Mouse (Mus musculus) macrophage (primary cell): ENCODE measurements around the gene Ercc8. TPM values are rescaled to one million over a fixed set of nuclear protein-coding genes. Genes with fewer than 3 reads are reported as not detected.

Experiments
- H3K27ac ChIP-seq: fragments of 350-480 bp; formaldehyde crosslinking; 2 replicates; pipeline ENCODE4 v1.9.0; 2021
- H3K36me3 ChIP-seq: fragments of 350-480 bp; formaldehyde crosslinking; 2 replicates; pipeline ENCODE4 v1.9.0; 2021; ENCODE audit errors: inconsistent target
- H3K4me3 ChIP-seq: fragments of 350-480 bp; formaldehyde crosslinking; 2 replicates; pipeline ENCODE4 v1.9.0; 2021; ENCODE audit errors: inconsistent target
- H3K79me2 ChIP-seq: fragments of 350-480 bp; formaldehyde crosslinking; 2 replicates; pipeline ENCODE4 v1.9.0; 2021; ENCODE audit errors: inconsistent target
- WGBS: methylation state at CpG from one replicate; pipeline ENCODE4 v1.1.7; 2026; ENCODE audit warnings: inconsistent platforms; ENCODE audit not compliant: missing documents; 5-methylcytosine and 5-hydroxymethylcytosine counted together
- polyA plus RNA-seq: library from polyadenylated mRNA; stranded (reverse); fragments of 250-400 nt; gene quantifications from 3 replicates; pipeline ENCODE4 v1.2.4, GENCODE M21; 2018; ENCODE audit warnings: inconsistent platforms
- total RNA-seq, 78 experiments: library from RNA; depleted of rRNA; stranded (reverse); fragments of 250-400 nt; gene quantifications; 1 replicate in 9 of 78; 2 replicates in 24 of 78; 3 replicates in 43 of 78; 4 replicates in 2 of 78; pipeline ENCODE4 v1.2.4; 2018; ENCODE audit warnings: inconsistent platforms in 56 of 78

Gene Ercc8
- total RNA-seq (2018; cell fraction: chromatin; rRNA removed) = 10 to 100 TPM in 23 of 26 experiments, 1 to 10 TPM in 3; 5.9 to 29.1 (median 18.1) TPM
- total RNA-seq (2018; cell fraction: cytosol; rRNA removed) = 1 to 10 TPM; 1.6 to 4.6 (median 2.8) TPM
- total RNA-seq (2018; cell fraction: nucleus; rRNA removed) = 10 to 100 TPM in 12 of 26 experiments, 1 to 10 TPM in 14; 4.2 to 29.9 (median 9.6) TPM
- 2.5 to 4.3 TPM (median 2.5 TPM) in 3 replicates for polyA plus RNA-seq

- no peaks in the 10 kb centered on the region; the same call in 1 of the 2 replicates for H3K36me3 ChIP-seq
- peak within 1 kb of the TSS; percentile 98 for H3K4me3 ChIP-seq
- H3K27ac ChIP-seq = peak within 1 kb of the TSS; percentile 24; the same call in 1 of the 2 replicates
- H3K79me2 ChIP-seq = peaks cover 12% of the 10 kb centered on the region
- under 1% methylated on average over 47 of the region's 47 CpGs for WGBS
Observed at GRCm38 (mm10) chr13:108158465-108159240, at the start of gene Ercc8, which contains the start of gene Ndufaf2. Gene Ercc8 (plus strand): TSS chr13:108158731. Gene Ndufaf2 (minus strand): TSS chr13:108158623.

- H3K79me2 ChIP-seq = no peaks in the 10 kb centered on the region
- 92% methylated on average over 6 of the region's 6 CpGs for WGBS
- H3K4me3 ChIP-seq = no peak overlapping the region
- H3K27ac ChIP-seq = no peak overlapping the region
- no peaks in the 10 kb centered on the region for H3K36me3 ChIP-seq
Observed at GRCm38 (mm10) chr13:108110929-108111328, 47.6 kb upstream of the Ercc8 start.

GRCm38 (mm10) chr13:108113536-108113935 is 45.0 kb upstream of the Ercc8 start:
- Histone ChIP-seq H3K36me3 (no peaks in the 10 kb centered on the region), H3K79me2 (no peaks in the 10 kb centered on the region), H3K4me3 (no peak overlapping the region), H3K27ac (no peak overlapping the region)
- 100% methylated on average over 5 of the region's 5 CpGs for WGBS

GRCm38 (mm10) chr13:108114257-108114656 is 44.3 kb upstream of the Ercc8 start:
- Histone ChIP-seq H3K4me3 (no peak overlapping the region), H3K27ac (no peak overlapping the region), H3K79me2 (no peaks in the 10 kb centered on the region), H3K36me3 (no peaks in the 10 kb centered on the region)
- 70% methylated on average over 3 of the region's 3 CpGs for WGBS

- no peak overlapping the region for H3K27ac ChIP-seq
- no peak overlapping the region for H3K4me3 ChIP-seq
- H3K79me2 ChIP-seq = no peaks in the 10 kb centered on the region
- no peaks in the 10 kb centered on the region for H3K36me3 ChIP-seq
Observed at GRCm38 (mm10) chr13:108117654-108118053, 40.9 kb upstream of the Ercc8 start.

GRCm38 (mm10) chr13:108118188-108118587 is 40.3 kb upstream of the Ercc8 start:
- Histone ChIP-seq H3K27ac (no peak overlapping the region), H3K36me3 (no peaks in the 10 kb centered on the region), H3K4me3 (no peak overlapping the region), H3K79me2 (no peaks in the 10 kb centered on the region)
- WGBS = 94% methylated on average over 1 of the region's 1 CpGs

- 95% methylated on average over 9 of the region's 9 CpGs for WGBS
- Histone ChIP-seq H3K36me3 (no peaks in the 10 kb centered on the region), H3K79me2 (no peaks in the 10 kb centered on the region), H3K27ac (no peak overlapping the region), H3K4me3 (no peak overlapping the region)
Observed at GRCm38 (mm10) chr13:108119411-108120310, 38.9 kb upstream of the Ercc8 start.

- H3K36me3 ChIP-seq = no peaks in the 10 kb centered on the region
- 94% methylated on average over 14 of the region's 15 CpGs for WGBS
- no peak overlapping the region for H3K4me3 ChIP-seq
- no peak overlapping the region for H3K27ac ChIP-seq
- no peaks in the 10 kb centered on the region for H3K79me2 ChIP-seq
Observed at GRCm38 (mm10) chr13:108123109-108123723, 35.3 kb upstream of the Ercc8 start.

GRCm38 (mm10) chr13:108124096-108124495 is 34.4 kb upstream of the Ercc8 start:
- WGBS = 98% methylated on average over 11 of the region's 11 CpGs
- no peak overlapping the region for H3K27ac ChIP-seq
- H3K36me3 ChIP-seq = no peaks in the 10 kb centered on the region
- no peaks in the 10 kb centered on the region for H3K79me2 ChIP-seq
- H3K4me3 ChIP-seq = no peak overlapping the region

GRCm38 (mm10) chr13:108126246-108126645 is 32.3 kb upstream of the Ercc8 start:
- H3K79me2 ChIP-seq = no peaks in the 10 kb centered on the region
- no peak overlapping the region for H3K27ac ChIP-seq
- 95% methylated on average over 2 of the region's 2 CpGs for WGBS
- no peaks in the 10 kb centered on the region for H3K36me3 ChIP-seq
- no peak overlapping the region for H3K4me3 ChIP-seq

GRCm38 (mm10) chr13:108127130-108127529 is 31.4 kb upstream of the Ercc8 start:
- H3K27ac ChIP-seq = no peak overlapping the region
- WGBS = 40% methylated on average over 1 of the region's 1 CpGs
- H3K4me3 ChIP-seq = no peak overlapping the region
- no peaks in the 10 kb centered on the region for H3K79me2 ChIP-seq
- H3K36me3 ChIP-seq = no peaks in the 10 kb centered on the region

GRCm38 (mm10) chr13:108127883-108128282 is 30.6 kb upstream of the Ercc8 start:
- H3K79me2 ChIP-seq = no peaks in the 10 kb centered on the region
- H3K4me3 ChIP-seq = no peak overlapping the region
- 70% methylated on average over 1 of the region's 1 CpGs for WGBS
- H3K36me3 ChIP-seq = no peaks in the 10 kb centered on the region
- H3K27ac ChIP-seq = no peak overlapping the region

GRCm38 (mm10) chr13:108129070-108129469 is 29.5 kb upstream of the Ercc8 start:
- Histone ChIP-seq H3K36me3 (no peaks in the 10 kb centered on the region), H3K27ac (no peak overlapping the region), H3K4me3 (no peak overlapping the region), H3K79me2 (no peaks in the 10 kb centered on the region)
- 70% methylated on average over 7 of the region's 7 CpGs for WGBS

GRCm38 (mm10) chr13:108130737-108131136 is 27.8 kb upstream of the Ercc8 start:
- no peaks in the 10 kb centered on the region for H3K79me2 ChIP-seq
- no peaks in the 10 kb centered on the region for H3K36me3 ChIP-seq
- 98% methylated on average over 5 of the region's 5 CpGs for WGBS
- H3K4me3 ChIP-seq = no peak overlapping the region
- no peak overlapping the region for H3K27ac ChIP-seq
